Mouse (Mus musculus) heart, embryonic 13.5 days (tissue): Measurements from ENCODE around the gene Adgra3. TPM values are rescaled to one million over a fixed set of nuclear protein-coding genes. Genes with fewer than 3 reads are reported as not detected.

Experiments used
- ATAC-seq: fragments of 200-750 bp; cut with Nextera tagmentation; 2 replicates; pipeline ENCODE4 v1.8.0; 2017; ENCODE audit warnings: moderate TSS enrichment; ENCODE audit not compliant: insufficient number of reproducible peaks, low FRiP score, low TSS enrichment; ENCODE audit errors: extremely low read depth
- H3K27ac ChIP-seq: fragments of 300-500 bp; sonication (generic); replicated peaks from 2 replicates; pipeline ENCODE4 v1.5.1; 2015; ENCODE audit warnings: moderate library complexity, mild to moderate bottlenecking, inconsistent platforms
- H3K27me3 ChIP-seq: fragments of 300-500 bp; sonication (generic); replicated peaks from 2 replicates; pipeline ENCODE4 v1.6.1; 2015; ENCODE audit warnings: mild to moderate bottlenecking, inconsistent platforms
- H3K36me3 ChIP-seq: fragments of 300-500 bp; sonication (generic); 2 replicates; pipeline ENCODE4 v1.6.1; 2015; ENCODE audit warnings: mild to moderate bottlenecking, inconsistent platforms
- H3K4me1 ChIP-seq: fragments of 300-500 bp; sonication (generic); 2 replicates; pipeline ENCODE4 v1.6.1; 2015; ENCODE audit warnings: inconsistent platforms
- H3K4me2 ChIP-seq: fragments of 300-500 bp; sonication (generic); 2 replicates; pipeline ENCODE4 v1.6.1; 2015; ENCODE audit warnings: inconsistent platforms, mild to moderate bottlenecking, moderate library complexity
- H3K4me3 ChIP-seq: fragments of 300-500 bp; sonication (generic); 2 replicates; pipeline ENCODE4 v1.5.1; 2015; ENCODE audit warnings: moderate library complexity, mild to moderate bottlenecking, inconsistent platforms
- H3K9ac ChIP-seq: fragments of 300-500 bp; sonication (generic); 2 replicates; pipeline ENCODE4 v1.6.1; 2015; ENCODE audit warnings: inconsistent platforms, mild to moderate bottlenecking, moderate library complexity
- H3K9me3 ChIP-seq: fragments of 300-500 bp; sonication (generic); 2 replicates; pipeline ENCODE4 v1.6.1; 2016; ENCODE audit warnings: inconsistent platforms
- WGBS: fragments of 180-500 bp; shearing (Covaris S2); methylation state at CpG from one replicate; pipeline ENCODE4 v1.1.7; 2015; ENCODE audit warnings: mixed read lengths; 5-methylcytosine and 5-hydroxymethylcytosine counted together
- polyA plus RNA-seq: library from polyadenylated mRNA; unstranded; fragments of >200 nt; fragmentation: Nextera tagmentation; extraction: Ambion mirVana; gene quantifications from 2 replicates; pipeline ENCODE4 v1.2.1, GENCODE M21; 2015

The Adgra3 gene
- polyA plus RNA-seq, 1 experiment from 2014 or later: 14.8 TPM

GRCm38 (mm10) chr5:50048960-50049359, 9.8 kb downstream of the Adgra3 start:
- Histone ChIP-seq H3K27me3 (no peaks in the 10 kb centered on the region), H3K9ac (no peak overlapping the region; the same call in 1 of the 2 replicates), H3K4me3 (no peak overlapping the region), H3K36me3 (peaks cover 4% of the 10 kb centered on the region; the same call in 1 of the 2 replicates), H3K27ac (0 out of 2 replicates have a peak overlapping the region, but pooled peaks have one; percentile 15), H3K4me1 (peaks cover 63% of the 10 kb centered on the region), H3K4me2 (no peak overlapping the region), H3K9me3 (no peaks in the 10 kb centered on the region)
- no peak for ATAC-seq
- WGBS: 31% methylated on average over 7 of the region's 7 CpGs

DNA sequence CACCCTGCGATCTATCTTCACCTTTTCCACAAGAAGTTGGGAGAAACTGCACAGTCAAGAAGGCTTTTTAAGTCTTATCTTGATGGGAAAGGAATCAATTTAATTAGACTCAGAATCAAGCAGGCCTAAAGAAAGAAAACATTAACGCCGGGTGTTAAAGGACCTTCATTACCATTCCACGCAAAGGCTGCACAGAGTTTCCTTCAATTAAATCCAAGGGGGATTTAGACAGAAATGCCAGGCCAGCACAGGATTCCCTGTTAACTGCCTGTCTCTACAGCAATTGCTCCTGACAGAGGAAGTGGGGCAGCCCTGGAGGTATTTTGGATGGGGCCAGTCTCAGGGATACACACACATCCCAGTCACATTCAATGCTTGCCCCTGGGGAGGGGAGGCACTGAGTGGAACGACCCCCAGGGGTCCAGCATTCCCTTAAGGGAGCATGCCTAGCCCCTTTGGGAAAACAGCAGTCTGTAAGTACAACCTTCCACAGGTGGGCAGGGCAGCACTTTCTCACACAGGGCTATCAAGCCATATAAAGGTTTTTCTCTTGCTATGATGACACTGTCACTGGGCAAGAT, 10.4 kb downstream of the Adgra3 start:
- ATAC-seq: no peak
- Histone ChIP-seq H3K9me3 (no peaks in the 10 kb centered on the region), H3K4me3 (no peak overlapping the region), H3K9ac (no peak overlapping the region), H3K4me2 (no peak overlapping the region), H3K4me1 (peaks cover 57% of the 10 kb centered on the region), H3K36me3 (peaks cover 4% of the 10 kb centered on the region; the same call in 1 of the 2 replicates), H3K27ac (no peak overlapping the region; the same call in 1 of the 2 replicates), H3K27me3 (no peaks in the 10 kb centered on the region)
- WGBS: 58% methylated on average over 5 of the region's 5 CpGs

GRCm38 (mm10) chr5:50045180-50045579, 13.6 kb downstream of the Adgra3 start:
- H3K9ac ChIP-seq: no peak overlapping the region
- H3K36me3 ChIP-seq: no peaks in the 10 kb centered on the region
- peaks cover 49% of the 10 kb centered on the region for H3K4me1 ChIP-seq
- no peak overlapping the region for H3K4me2 ChIP-seq
- H3K9me3 ChIP-seq: no peaks in the 10 kb centered on the region
- WGBS: 86% methylated on average over 6 of the region's 6 CpGs
- no peaks in the 10 kb centered on the region for H3K27me3 ChIP-seq
- ATAC-seq: no peak
- no peak overlapping the region for H3K4me3 ChIP-seq
- H3K27ac ChIP-seq: no peak overlapping the region

DNA sequence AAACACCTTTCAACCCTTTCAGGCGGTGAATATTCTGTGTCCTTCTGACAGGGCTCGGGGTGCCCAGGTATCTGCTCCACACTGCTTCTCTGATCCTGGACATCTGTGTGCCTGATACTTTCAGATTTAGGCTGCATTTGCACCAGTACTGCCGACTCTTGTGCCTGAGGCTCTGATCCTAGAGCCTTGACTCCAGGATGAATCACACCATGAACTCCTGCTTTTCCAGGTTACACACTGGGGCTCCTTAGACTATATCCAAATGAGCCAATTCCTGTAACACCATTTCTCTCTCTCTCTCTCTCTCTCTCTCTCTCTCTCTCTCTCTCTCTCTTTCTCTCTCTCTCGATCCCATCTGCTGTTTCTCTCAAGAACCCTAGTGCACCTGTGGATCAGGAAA, 15.1 kb downstream of the Adgra3 start:
- Histone ChIP-seq H3K4me3 (no peak overlapping the region), H3K27me3 (no peaks in the 10 kb centered on the region), H3K4me1 (peaks cover 47% of the 10 kb centered on the region), H3K27ac (no peak overlapping the region), H3K4me2 (no peak overlapping the region), H3K9ac (no peak overlapping the region), H3K9me3 (no peaks in the 10 kb centered on the region), H3K36me3 (no peaks in the 10 kb centered on the region)
- ATAC-seq: no peak
- WGBS: 82% methylated on average over 4 of the region's 4 CpGs

DNA sequence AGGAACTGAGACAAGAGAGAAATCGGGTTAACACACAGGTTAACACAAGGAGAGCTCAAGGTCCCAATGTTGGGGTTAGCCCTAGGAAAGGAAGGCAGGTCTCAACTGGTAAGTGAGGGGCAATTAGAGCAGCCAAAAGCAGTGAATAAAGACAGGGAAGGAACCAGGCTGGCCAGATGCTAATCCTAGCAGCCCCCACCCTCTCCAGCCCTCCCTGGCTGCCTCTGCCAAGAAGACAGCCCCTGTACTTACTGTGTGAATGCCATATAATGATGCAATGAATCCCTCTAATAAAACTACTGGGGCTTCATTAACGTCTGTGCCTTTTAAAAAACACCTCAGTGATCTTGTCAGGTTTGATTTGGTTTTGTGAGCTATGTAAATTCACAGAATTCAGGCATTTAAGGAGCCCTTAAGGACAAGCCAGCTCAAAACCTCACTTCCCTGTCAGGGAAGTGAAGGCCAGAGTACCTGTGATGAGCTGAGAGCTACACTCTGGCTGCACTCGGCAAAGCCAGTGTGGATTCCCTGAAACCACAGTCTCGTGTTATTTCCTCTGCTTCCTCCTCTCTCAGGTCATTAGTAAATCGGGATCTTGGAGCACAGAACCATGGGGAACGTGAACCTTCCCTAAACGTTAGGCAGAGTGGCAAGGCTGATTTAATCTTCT, 16.4 kb downstream of the Adgra3 start:
- H3K9me3 ChIP-seq: no peaks in the 10 kb centered on the region
- no peaks in the 10 kb centered on the region for H3K27me3 ChIP-seq
- ATAC-seq: no peak
- peaks cover 50% of the 10 kb centered on the region for H3K4me1 ChIP-seq
- H3K9ac ChIP-seq: no peak overlapping the region
- H3K36me3 ChIP-seq: no peaks in the 10 kb centered on the region
- H3K27ac ChIP-seq: no peak overlapping the region
- no peak overlapping the region for H3K4me2 ChIP-seq
- WGBS: 55% methylated on average over 7 of the region's 7 CpGs
- H3K4me3 ChIP-seq: no peak overlapping the region

GRCm38 (mm10) chr5:50039521-50039920, 19.3 kb downstream of the Adgra3 start:
- H3K27me3 ChIP-seq: no peaks in the 10 kb centered on the region
- H3K9ac ChIP-seq: no peak overlapping the region
- 78% methylated on average over 6 of the region's 6 CpGs for WGBS
- ATAC-seq: no peak
- H3K27ac ChIP-seq: no peak overlapping the region
- no peaks in the 10 kb centered on the region for H3K36me3 ChIP-seq
- no peak overlapping the region for H3K4me2 ChIP-seq
- no peaks in the 10 kb centered on the region for H3K9me3 ChIP-seq
- H3K4me3 ChIP-seq: no peak overlapping the region
- peaks cover 65% of the 10 kb centered on the region for H3K4me1 ChIP-seq

- H3K9ac ChIP-seq: no peak overlapping the region
- H3K36me3 ChIP-seq: no peaks in the 10 kb centered on the region
- ATAC-seq: no peak
- peak overlapping the region; percentile 53; the same call in 1 of the 2 replicates for H3K27ac ChIP-seq
- no peaks in the 10 kb centered on the region for H3K27me3 ChIP-seq
- 63% methylated on average over 8 of the region's 8 CpGs for WGBS
- H3K4me2 ChIP-seq: no peak overlapping the region
- no peak overlapping the region for H3K4me3 ChIP-seq
- H3K9me3 ChIP-seq: no peaks in the 10 kb centered on the region
- H3K4me1 ChIP-seq: peaks cover 74% of the 10 kb centered on the region
These were observed 21.1 kb downstream of the Adgra3 start for GRCm38 (mm10) chr5:50037666-50038065.

DNA sequence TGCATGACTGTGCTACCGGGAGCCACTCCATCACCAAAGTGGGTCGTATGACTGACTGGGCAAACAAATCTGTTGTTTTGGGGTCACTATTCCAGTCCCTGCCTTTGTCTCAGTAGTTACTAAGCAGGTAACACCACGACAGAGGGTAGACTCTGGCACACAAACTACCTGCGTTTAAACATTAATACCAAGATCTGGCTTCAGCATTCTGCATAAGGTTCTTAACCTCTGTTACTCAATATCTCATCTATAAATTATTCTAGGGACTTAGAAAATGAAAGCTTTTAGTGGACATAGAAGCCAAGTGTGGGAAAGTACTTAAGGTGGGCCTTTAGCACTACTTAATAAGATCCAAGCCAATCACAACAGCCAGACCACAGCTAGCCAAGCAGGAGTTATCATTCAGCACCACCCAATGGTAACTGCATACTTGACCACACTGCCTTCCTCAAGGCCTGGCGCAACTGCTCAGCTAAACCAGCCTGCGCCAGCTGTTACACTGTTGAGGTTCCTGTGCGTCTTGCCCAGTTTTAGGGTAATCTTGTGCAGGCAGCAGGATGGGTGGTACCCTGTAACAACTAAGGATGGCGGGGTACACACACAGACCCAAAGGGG, 23.8 kb downstream of the Adgra3 start:
- H3K36me3 ChIP-seq: no peaks in the 10 kb centered on the region
- H3K4me2 ChIP-seq: no peak overlapping the region
- ATAC-seq: no peak
- H3K4me3 ChIP-seq: no peak overlapping the region
- no peak overlapping the region for H3K9ac ChIP-seq
- no peaks in the 10 kb centered on the region for H3K27me3 ChIP-seq
- H3K27ac ChIP-seq: peak overlapping the region; percentile 87
- H3K4me1 ChIP-seq: peaks cover 64% of the 10 kb centered on the region
- H3K9me3 ChIP-seq: no peaks in the 10 kb centered on the region
- 82% methylated on average over 8 of the region's 8 CpGs for WGBS

DNA sequence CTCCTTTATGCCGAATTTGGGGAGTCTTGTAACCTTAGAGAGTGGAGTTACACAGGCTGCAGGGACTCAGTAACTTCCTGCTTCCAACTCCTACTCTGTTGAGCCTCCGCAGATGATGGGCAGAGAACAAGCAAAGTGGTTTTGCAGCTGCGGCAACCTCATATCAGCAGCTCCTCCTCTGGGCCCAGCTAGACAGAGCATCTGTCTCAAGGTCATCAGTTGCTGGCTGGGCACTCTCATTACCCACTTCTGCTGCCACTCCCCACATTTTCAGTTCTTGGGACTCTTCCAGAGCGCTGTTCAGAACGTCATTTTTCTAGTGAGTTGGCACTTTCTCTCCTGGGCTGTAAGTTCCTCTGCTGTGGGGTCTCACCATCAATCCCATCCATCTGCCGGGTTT, 24.6 kb downstream of the Adgra3 start:
- no peaks in the 10 kb centered on the region for H3K9me3 ChIP-seq
- peak overlapping the region; percentile 34 for H3K9ac ChIP-seq
- no peak for ATAC-seq
- peak overlapping the region; percentile 87 for H3K27ac ChIP-seq
- peaks cover 60% of the 10 kb centered on the region for H3K4me1 ChIP-seq
- H3K36me3 ChIP-seq: no peaks in the 10 kb centered on the region
- WGBS: 29% methylated on average over 6 of the region's 6 CpGs
- H3K4me2 ChIP-seq: peak overlapping the region; percentile 39
- no peaks in the 10 kb centered on the region for H3K27me3 ChIP-seq
- H3K4me3 ChIP-seq: no peak overlapping the region

- no peaks in the 10 kb centered on the region for H3K36me3 ChIP-seq
- no peaks in the 10 kb centered on the region for H3K27me3 ChIP-seq
- no peak overlapping the region for H3K4me3 ChIP-seq
- H3K9me3 ChIP-seq: no peaks in the 10 kb centered on the region
- H3K9ac ChIP-seq: peak overlapping the region; percentile 34
- no peak for ATAC-seq
- H3K27ac ChIP-seq: peak overlapping the region; percentile 87
- H3K4me2 ChIP-seq: peak overlapping the region; percentile 39
- peaks cover 56% of the 10 kb centered on the region for H3K4me1 ChIP-seq
- 73% methylated on average over 9 of the region's 9 CpGs for WGBS
These were observed 25.1 kb downstream of the Adgra3 start for GRCm38 (mm10) chr5:50033660-50034059.

DNA sequence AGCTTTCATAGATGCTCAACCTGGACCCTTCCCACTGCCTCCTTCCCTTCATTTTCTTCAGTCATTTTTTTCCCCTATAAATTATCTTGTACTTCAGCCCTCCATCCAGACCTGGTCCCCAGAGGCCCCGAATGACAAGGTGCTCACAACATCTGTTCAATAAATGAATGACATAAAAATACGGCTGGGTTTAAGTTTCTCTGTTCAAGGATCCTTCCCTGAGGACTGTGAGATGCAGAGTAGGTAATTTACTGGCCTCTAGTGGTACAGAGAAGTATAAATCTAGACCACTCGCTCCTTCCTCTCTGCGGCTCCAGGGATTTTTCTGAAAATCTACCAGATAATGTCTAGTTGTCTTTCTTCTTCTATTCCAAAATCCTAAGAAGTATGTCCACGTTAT, 26.5 kb downstream of the Adgra3 start:
- H3K4me1 ChIP-seq: peaks cover 59% of the 10 kb centered on the region
- no peaks in the 10 kb centered on the region for H3K36me3 ChIP-seq
- ATAC-seq: no peak
- no peak overlapping the region for H3K9ac ChIP-seq
- no peak overlapping the region for H3K27ac ChIP-seq
- H3K27me3 ChIP-seq: no peaks in the 10 kb centered on the region
- no peaks in the 10 kb centered on the region for H3K9me3 ChIP-seq
- WGBS: 40% methylated on average over 5 of the region's 5 CpGs
- H3K4me2 ChIP-seq: no peak overlapping the region
- no peak overlapping the region for H3K4me3 ChIP-seq
